Comparison of ENCODE assay signal across 8 mouse cellular contexts in the genomic region with DNA sequence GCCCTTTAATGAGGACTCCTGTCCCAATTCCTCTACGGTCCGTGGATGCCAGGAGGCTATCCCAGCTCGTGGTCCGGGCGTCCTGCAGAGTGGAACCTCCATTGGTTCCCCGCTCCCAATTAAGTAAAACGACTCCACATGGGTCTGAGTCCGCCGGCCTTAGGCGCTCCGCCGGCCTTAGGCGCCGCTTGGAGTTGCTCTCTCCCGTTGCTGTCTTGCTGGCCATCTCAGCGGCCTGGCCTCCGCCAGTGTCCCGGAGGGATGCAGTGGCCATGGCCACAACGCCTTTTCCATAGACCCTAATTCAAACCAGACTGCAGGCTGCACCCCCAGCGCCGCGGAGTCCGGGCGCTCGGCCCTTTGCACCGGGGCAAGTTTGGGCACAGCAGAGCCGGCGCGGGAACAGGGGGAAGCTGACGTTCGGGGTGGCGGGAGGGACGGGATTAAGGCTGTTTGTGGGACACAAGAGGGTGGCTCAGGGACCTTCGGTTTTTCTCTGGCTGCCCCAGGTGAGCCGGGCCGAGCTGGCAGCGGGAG. TPM values are rescaled to one million over a fixed set of nuclear protein-coding genes. Genes with fewer than 3 reads are reported as not detected.
A peak's percentile ranks its signal among the peaks of the same experiment; 100 is the strongest.
DNase-seq lines count a peak whose midpoint lies in the region; ATAC-seq and TF ChIP-seq lines count a peak whose summit lies in the region.

No protein-coding gene starts in this region.

- 0 out of 2 replicates have a peak, but pooled peaks cover 3% of the 10 kb centered on the region for H3K4me1 ChIP-seq in kidney, postnatal 0 days (replicated peaks; ENCODE audit: insufficient read depth, low read length)
- peaks cover 3 to 22% of the 10 kb centered on the region in 2 experiments for H3K4me1 ChIP-seq in MEL (ENCODE audit: control insufficient read depth in 1 of 2, insufficient read depth in 2 of 2, low read length in 2 of 2)
- H3K4me1 ChIP-seq in erythroblast, embryonic 14.5 days (ENCODE audit: control insufficient read depth), result peaks cover 27% of the 10 kb centered on the region
- peaks cover 17% of the 10 kb centered on the region for H3K4me1 ChIP-seq in hindbrain, embryonic 15.5 days (replicated peaks)
- peaks cover 33% of the 10 kb centered on the region for H3K4me1 ChIP-seq in midbrain, embryonic 10.5 days

- H3K27ac ChIP-seq in kidney, postnatal 0 days, result peak overlapping the region; percentile 77
- peak overlapping the region; percentile 47 for H3K27ac ChIP-seq in MEL (ENCODE audit: control insufficient read depth, low read depth, low read length)
- H3K27ac ChIP-seq in hindbrain, embryonic 15.5 days (replicated peaks), result peak overlapping the region; percentile 72
- H3K27ac ChIP-seq in midbrain, embryonic 10.5 days (replicated peaks), result peak overlapping the region; percentile 96

- no peak for TF ChIP-seq CTCF in kidney, postnatal 0 days (IDR thresholded peaks at IDR 0.05; ENCODE audit: low read depth)
- no peak for TF ChIP-seq CTCF in MEL (IDR thresholded peaks at IDR 0.05 in 2 of 3, conservative IDR thresholded peaks at IDR 0.05 in 1 of 3; ENCODE audit: control insufficient read depth in 1 of 3, insufficient read depth in 1 of 3, low read depth in 2 of 3, low read length in 3 of 3, poor library complexity in 1 of 3, severe bottlenecking in 1 of 3)

- peak; percentile 47 for DNase-seq in kidney, postnatal 0 days (ENCODE audit: low spot score)
- DNase-seq in kidney, adult 18-20 months, result no peak
- no peak for DNase-seq in MEL (ENCODE audit: low read depth, low spot score)
- DNase-seq in midbrain, embryonic 10.5 days (ENCODE audit: low spot score), result peak; percentile 81
- no peak for DNase-seq in right cerebral cortex, adult 2 months (ENCODE audit: low spot score in 2 of 2)
- no peak for DNase-seq in urinary bladder, postnatal 36 days (ENCODE audit: low spot score in 2 of 2)

- under 1% methylated on average over 37 of the region's 37 CpGs for WGBS in kidney, postnatal 0 days
- WGBS in hindbrain, embryonic 15.5 days, result under 1% methylated on average over 37 of the region's 37 CpGs
- under 1% methylated on average over 37 of the region's 37 CpGs for WGBS in midbrain, embryonic 10.5 days

- peak overlapping the region; percentile 76 for H3K4me3 ChIP-seq in kidney, postnatal 0 days (replicated peaks; ENCODE audit: low read depth, low read length)
- H3K4me3 ChIP-seq in MEL (ENCODE audit: control insufficient read depth in 1 of 2, insufficient read depth in 1 of 2, low read depth in 2 of 2, low read length in 2 of 2), result peak overlapping the region; percentile 86 to 87
- peak overlapping the region; percentile 67 for H3K4me3 ChIP-seq in erythroblast, embryonic 14.5 days (replicated peaks)
- H3K4me3 ChIP-seq in hindbrain, embryonic 15.5 days, result peak overlapping the region; percentile 80
- peak overlapping the region; percentile 96 for H3K4me3 ChIP-seq in midbrain, embryonic 10.5 days

- peak; percentile 9 for ATAC-seq in kidney, postnatal 0 days (replicated peaks; ENCODE audit: low FRiP score, low read depth)
- peak; percentile 12 for ATAC-seq in hindbrain, embryonic 15.5 days (ENCODE audit: low FRiP score, low read depth)

- peak overlapping the region; percentile 100 for H3K4me2 ChIP-seq in kidney, postnatal 0 days (ENCODE audit: low read length)
- peak overlapping the region; percentile 93 for H3K4me2 ChIP-seq in hindbrain, embryonic 15.5 days

- no peak for TF ChIP-seq EP300 in MEL (IDR thresholded peaks at IDR 0.05; ENCODE audit: low read depth in 1 of 2, low read length in 2 of 2)

- no peaks in the 10 kb centered on the region for H3K9me3 ChIP-seq in kidney, postnatal 0 days (replicated peaks; ENCODE audit: low read length)
- no peaks in the 10 kb centered on the region for H3K9me3 ChIP-seq in MEL (replicated peaks; ENCODE audit: insufficient read depth, low read length)
- H3K9me3 ChIP-seq in erythroblast, embryonic 14.5 days (ENCODE audit: control insufficient read depth, low read length), result no peaks in the 10 kb centered on the region; the same call in 1 of the 2 replicates
- H3K9me3 ChIP-seq in hindbrain, embryonic 15.5 days, result no peaks in the 10 kb centered on the region
- no peaks in the 10 kb centered on the region for H3K9me3 ChIP-seq in midbrain, embryonic 10.5 days (replicated peaks)

- TF ChIP-seq RAD21 in MEL (IDR thresholded peaks at IDR 0.05; ENCODE audit: low read depth, low read length), result no peak

- no peak for TF ChIP-seq POLR2A in MEL (IDR thresholded peaks at IDR 0.05; ENCODE audit: control insufficient read depth in 1 of 2, insufficient read depth in 1 of 2, low read depth in 1 of 2, low read length in 2 of 2, poor library complexity in 1 of 2)

- no peaks in the 10 kb centered on the region for H3K36me3 ChIP-seq in kidney, postnatal 0 days (ENCODE audit: insufficient read depth, low read length)
- peaks cover 0 to 13% of the 10 kb centered on the region in 2 experiments; a peak in 2 of 4 replicates for H3K36me3 ChIP-seq in MEL (ENCODE audit: control insufficient read depth in 1 of 2, insufficient read depth in 2 of 2, low read length in 2 of 2)
- no peaks in the 10 kb centered on the region for H3K36me3 ChIP-seq in erythroblast, embryonic 14.5 days (ENCODE audit: control insufficient read depth)
- H3K36me3 ChIP-seq in hindbrain, embryonic 15.5 days, result no peaks in the 10 kb centered on the region
- H3K36me3 ChIP-seq in midbrain, embryonic 10.5 days, result no peaks in the 10 kb centered on the region

- H3K27me3 ChIP-seq in kidney, postnatal 0 days (ENCODE audit: insufficient read depth, low read length), result no peaks in the 10 kb centered on the region
- no peaks in the 10 kb centered on the region for H3K27me3 ChIP-seq in MEL (ENCODE audit: control insufficient read depth in 1 of 2, insufficient read depth in 2 of 2, low read length in 2 of 2)
- H3K27me3 ChIP-seq in erythroblast, embryonic 14.5 days (ENCODE audit: control insufficient read depth), result peaks cover 42% of the 10 kb centered on the region
- no peaks in the 10 kb centered on the region for H3K27me3 ChIP-seq in hindbrain, embryonic 15.5 days
- H3K27me3 ChIP-seq in midbrain, embryonic 10.5 days (ENCODE audit: low read depth, poor library complexity, severe bottlenecking), result peaks cover 5% of the 10 kb centered on the region; the same call in 1 of the 2 replicates

- peaks cover 23% of the 10 kb centered on the region for H3K79me2 ChIP-seq in MEL (ENCODE audit: control insufficient read depth, insufficient read depth, low read length, poor library complexity)

- peak overlapping the region; percentile 68 for H3K9ac ChIP-seq in kidney, postnatal 0 days (ENCODE audit: low read depth, low read length)
- peak overlapping the region; percentile 90 for H3K9ac ChIP-seq in MEL (ENCODE audit: control insufficient read depth, low read depth, low read length, poor library complexity, severe bottlenecking)
- H3K9ac ChIP-seq in hindbrain, embryonic 15.5 days, result peak overlapping the region; percentile 69

TF ChIP-seq in MEL, 35 proteins besides CTCF, POLR2A, EP300 and RAD21:
- TF ChIP-seq HCFC1 (IDR thresholded peaks at IDR 0.05; ENCODE audit: low read depth, low read length), result peak; percentile 19; the same call in 1 of the 2 replicates
- peak; percentile 76; the same call in 1 of the 2 replicates for TF ChIP-seq MYC (IDR thresholded peaks at IDR 0.05; ENCODE audit: low read depth, low read length)
- no peak for TF ChIP-seq POLR2AphosphoS5 (IDR thresholded peaks at IDR 0.05; ENCODE audit: borderline replicate concordance, low read depth, low read length)
- no peak; the same call in 1 of the 2 replicates for TF ChIP-seq SIN3A (IDR thresholded peaks at IDR 0.05; ENCODE audit: low read length)
- TF ChIP-seq NRF1 (IDR thresholded peaks at IDR 0.05; ENCODE audit: insufficient read depth, low read depth, low read length, poor library complexity, severe bottlenecking), result no peak
- no peak for TF ChIP-seq SMC3 (IDR thresholded peaks at IDR 0.05; ENCODE audit: low read depth, low read length)
- TF ChIP-seq E2F4 (IDR thresholded peaks at IDR 0.05; ENCODE audit: borderline replicate concordance, low read depth, low read length), result no peak
- no peak for TF ChIP-seq BHLHE40 (IDR thresholded peaks at IDR 0.05; ENCODE audit: borderline replicate concordance, low read depth, low read length)
- TF ChIP-seq KAT2A (conservative IDR thresholded peaks at IDR 0.05; ENCODE audit: low read depth, low read length), result no peak
- peak; percentile 23; the same call in 1 of the 2 replicates for TF ChIP-seq UBTF (IDR thresholded peaks at IDR 0.05; ENCODE audit: borderline replicate concordance, insufficient read depth, low read depth, low read length)

RNA-seq across cellular contexts. Expression of a gene that starts 0.8 kb away (rescaled TPM):
- polyA plus RNA-seq in kidney, postnatal 0 days (2015; fragmentation: Nextera tagmentation; extraction: Ambion mirVana), result 39.0 and 41.9 TPM in 2 replicates
- 25.3 and 32.3 TPM in 2 replicates for total RNA-seq in MEL (2012; rRNA removed)
- polyA plus RNA-seq in MEL (2012; ENCODE audit: insufficient read depth in 1 of 2, insufficient read length in 2 of 2, low read depth in 1 of 2, low replicate concordance in 2 of 2, missing spikeins in 1 of 2), result 10 to 100 TPM in 1 of 2 experiments, not detected in 1; 33.6 TPM
- 0.07 and 0.23 TPM in 2 replicates for polyA plus RNA-seq in erythroblast, embryonic 14.5 days (2012)
- polyA plus RNA-seq in hindbrain, embryonic 15.5 days (2015; fragmentation: Nextera tagmentation; extraction: Ambion mirVana), result 18.1 and 21.8 TPM in 2 replicates
- 110 and 128 TPM in 2 replicates for polyA plus RNA-seq in midbrain, embryonic 10.5 days (2016; fragmentation: Nextera tagmentation; extraction: Ambion mirVana)

Comparison
In these comparisons a context has a peak if more than half of its experiments do, and no peak if none do; other contexts are left out.
1. DNase-seq: peak in kidney, postnatal 0 days (single experiment) and midbrain, embryonic 10.5 days (single experiment); none in kidney, adult 18-20 months (single experiment), MEL (single experiment), right cerebral cortex, adult 2 months (0 of 2) and urinary bladder, postnatal 36 days (0 of 2).
2. Peak in every context shown above with its lines, with median percentiles within 50 percentile points of each other: H3K27ac ChIP-seq, H3K4me3 ChIP-seq and H3K9ac ChIP-seq.